Mouse (Mus musculus) testis, adult 2 months (tissue): Measurements from ENCODE around the gene Snap47. TPM values are rescaled to one million over a fixed set of nuclear protein-coding genes. Genes with fewer than 3 reads are reported as not detected.
A peak's percentile ranks its signal among the peaks of the same experiment; 100 is the strongest.

Experiments
- H3K27ac ChIP-seq: fragments of 200-500 bp; 2 replicates; pipeline ENCODE4 v1.5.1; 2012; ENCODE audit warnings: low read depth, low read length; ENCODE audit not compliant: control insufficient read depth, insufficient read depth
- H3K27me3 ChIP-seq: fragments of 200-500 bp; 2 replicates; pipeline ENCODE4 v1.6.1; 2012; ENCODE audit warnings: mild to moderate bottlenecking, low read length, moderate library complexity; ENCODE audit not compliant: control insufficient read depth, insufficient read depth
- H3K36me3 ChIP-seq: fragments of 200-500 bp; 2 replicates; pipeline ENCODE4 v1.6.1; 2012; ENCODE audit warnings: mild to moderate bottlenecking, low read length; ENCODE audit not compliant: control insufficient read depth, insufficient read depth
- H3K4me1 ChIP-seq: fragments of 200-500 bp; 2 replicates; pipeline ENCODE4 v1.6.1; 2012; ENCODE audit warnings: low read length; ENCODE audit not compliant: control insufficient read depth, insufficient read depth
- H3K4me3 ChIP-seq: fragments of 200-500 bp; 2 replicates; pipeline ENCODE4 v1.5.1; 2012; ENCODE audit warnings: low read depth, mild to moderate bottlenecking, low read length, moderate library complexity, mixed read lengths; ENCODE audit not compliant: control insufficient read depth
- CTCF ChIP-seq: fragments of 200-500 bp; IDR thresholded peaks from 2 replicates; pipeline ENCODE4 v1.5.1; 2012; ENCODE audit warnings: low read depth, mild to moderate bottlenecking, inconsistent platforms, low read length, moderate library complexity; ENCODE audit not compliant: control insufficient read depth, insufficient read depth, insufficient replicate concordance
- POLR2A ChIP-seq: fragments of 200-500 bp; IDR thresholded peaks from 2 replicates; pipeline ENCODE4 v1.6.1; 2012; ENCODE audit warnings: low read depth, mild to moderate bottlenecking, inconsistent platforms, low read length, moderate library complexity; ENCODE audit not compliant: control insufficient read depth
- polyA plus RNA-seq: library from polyadenylated mRNA; depleted of rRNA; stranded (reverse); fragments of >200 nt; gene quantifications from 2 replicates; pipeline ENCODE4 v1.2.3, GENCODE M21; 2012

Snap47 gene
- polyA plus RNA-seq, 1 experiment = 22.6 TPM

DNA sequence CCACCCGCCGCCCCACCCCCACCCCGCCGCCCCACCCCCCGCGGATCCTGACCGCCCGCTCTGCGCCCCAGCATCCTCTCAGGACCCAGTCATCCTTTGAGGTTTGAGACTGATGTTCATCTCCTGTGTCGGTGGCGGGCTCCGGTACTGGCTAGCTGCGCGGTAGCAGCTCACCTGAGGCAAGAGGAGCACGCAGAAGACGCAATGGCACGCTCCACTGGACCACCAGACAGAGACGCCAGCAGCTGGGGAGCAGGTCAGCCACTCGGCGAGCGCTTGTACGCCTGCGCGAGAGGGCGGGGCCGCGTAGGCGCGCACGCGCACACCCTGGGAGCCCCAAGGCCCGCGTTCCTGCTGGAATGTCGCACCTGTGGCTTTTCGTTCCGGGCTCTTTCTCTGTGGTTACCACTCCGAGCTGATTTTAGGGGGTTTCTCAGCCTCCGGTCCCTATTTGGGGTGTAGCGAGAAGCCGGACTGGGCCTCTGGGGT lies 1.2 kb downstream of the Snap47 start, which contains the start of gene Jmjd4:
TSS of gene Jmjd4 (plus strand) at position 305 of the 489 bp plus-strand sequence.
- Histone ChIP-seq H3K27me3 (no peaks in the 10 kb centered on the region), H3K4me1 (peaks cover 10% of the 10 kb centered on the region), H3K4me3 (peak within 1 kb of the TSS; percentile 95), H3K36me3 (no peaks in the 10 kb centered on the region), H3K27ac (peak within 1 kb of the TSS; percentile 87)
- TF ChIP-seq CTCF (no peak), POLR2A (peak; percentile 66)

DNA sequence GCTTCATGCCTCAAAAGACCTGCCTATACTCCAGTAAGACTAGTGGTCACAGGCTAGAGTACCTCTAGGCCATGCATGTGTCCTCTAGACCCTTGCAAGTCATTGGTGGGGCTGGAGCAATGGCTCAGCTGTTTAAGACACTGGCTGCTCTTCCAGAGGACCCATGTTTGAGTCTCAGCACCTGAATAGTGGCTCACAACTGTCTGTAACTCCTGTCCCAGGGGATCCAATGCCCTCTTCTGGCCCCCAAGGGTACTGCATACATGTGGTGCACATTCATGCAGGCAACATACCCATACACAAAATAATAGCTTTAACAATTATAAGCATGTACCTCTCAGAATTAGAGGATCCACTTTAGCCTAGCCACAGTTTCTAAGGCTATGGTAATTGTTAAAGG lies 7.9 kb downstream of the Snap47 start:
- no peaks in the 10 kb centered on the region for H3K36me3 ChIP-seq
- no peak overlapping the region for H3K4me3 ChIP-seq

DNA sequence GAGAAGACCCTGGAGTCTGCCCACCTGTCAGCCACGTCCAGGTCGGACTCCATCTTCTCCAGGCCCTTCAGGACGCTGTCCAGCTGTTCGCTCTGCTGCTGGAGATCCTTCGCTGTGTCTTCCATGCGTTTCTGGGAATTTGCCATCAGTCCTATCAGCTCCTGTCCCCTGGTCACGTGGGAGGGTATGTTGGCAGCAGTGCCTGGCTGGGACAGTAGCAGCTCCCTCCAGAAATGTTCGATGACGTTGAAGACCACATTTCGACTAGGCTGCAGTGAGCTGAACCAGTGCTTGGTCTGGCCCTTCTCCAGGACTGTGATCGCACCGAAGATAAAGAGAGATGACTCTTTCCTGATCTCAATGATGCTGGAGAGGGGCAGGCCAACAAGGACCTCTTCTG lies 13.0 kb downstream of the Snap47 start:
- no peaks in the 10 kb centered on the region for H3K36me3 ChIP-seq
- no peak for TF ChIP-seq CTCF
- TF ChIP-seq POLR2A = 0 out of 2 replicates have a peak, but pooled peaks have one; percentile 13
- no peaks in the 10 kb centered on the region for H3K4me1 ChIP-seq
- H3K27ac ChIP-seq = no peak overlapping the region
- H3K4me3 ChIP-seq = no peak overlapping the region
- no peaks in the 10 kb centered on the region for H3K27me3 ChIP-seq

More for the DNA sequence above, 7.9 kb downstream of the Snap47 start:
- no peaks in the 10 kb centered on the region for H3K27me3 ChIP-seq
- TF ChIP-seq POLR2A (no peak), CTCF (peak; percentile 13; the same call in 1 of the 2 replicates)
- no peak overlapping the region for H3K27ac ChIP-seq
- no peaks in the 10 kb centered on the region for H3K4me1 ChIP-seq

GRCm38 (mm10) chr11:59432261-59432660 lies 18.7 kb downstream of the Snap47 start:
- H3K27me3 ChIP-seq = no peaks in the 10 kb centered on the region
- TF ChIP-seq POLR2A = no peak
- TF ChIP-seq CTCF = no peak
- H3K4me3 ChIP-seq = no peak overlapping the region
- H3K27ac ChIP-seq = peak overlapping the region; percentile 46; the same call in 1 of the 2 replicates
- no peaks in the 10 kb centered on the region for H3K36me3 ChIP-seq
- no peaks in the 10 kb centered on the region for H3K4me1 ChIP-seq

DNA sequence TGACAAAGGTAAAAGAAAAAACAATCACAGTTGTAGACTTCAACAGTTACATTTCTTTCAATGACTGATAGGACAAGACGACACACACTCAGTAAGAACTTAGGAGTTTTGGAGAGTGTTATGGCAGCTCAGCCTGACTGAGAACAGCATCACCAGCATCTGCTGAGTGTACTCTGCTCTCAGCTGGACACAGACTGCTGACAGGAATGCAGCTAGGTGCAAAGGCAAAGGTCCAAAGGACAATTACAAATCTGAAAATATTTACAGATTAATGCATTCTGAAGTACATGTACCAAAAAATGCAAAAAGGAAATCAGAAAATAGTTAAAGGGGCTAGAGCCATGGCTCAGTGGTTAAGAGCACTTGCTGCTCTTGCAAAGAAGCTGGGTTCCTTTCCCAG lies 21.0 kb downstream of the Snap47 start:
- H3K36me3 ChIP-seq = no peaks in the 10 kb centered on the region
- TF ChIP-seq POLR2A = no peak
- no peak for TF ChIP-seq CTCF
- no peaks in the 10 kb centered on the region for H3K27me3 ChIP-seq
- no peak overlapping the region for H3K27ac ChIP-seq
- H3K4me3 ChIP-seq = no peak overlapping the region
- H3K4me1 ChIP-seq = no peaks in the 10 kb centered on the region

DNA sequence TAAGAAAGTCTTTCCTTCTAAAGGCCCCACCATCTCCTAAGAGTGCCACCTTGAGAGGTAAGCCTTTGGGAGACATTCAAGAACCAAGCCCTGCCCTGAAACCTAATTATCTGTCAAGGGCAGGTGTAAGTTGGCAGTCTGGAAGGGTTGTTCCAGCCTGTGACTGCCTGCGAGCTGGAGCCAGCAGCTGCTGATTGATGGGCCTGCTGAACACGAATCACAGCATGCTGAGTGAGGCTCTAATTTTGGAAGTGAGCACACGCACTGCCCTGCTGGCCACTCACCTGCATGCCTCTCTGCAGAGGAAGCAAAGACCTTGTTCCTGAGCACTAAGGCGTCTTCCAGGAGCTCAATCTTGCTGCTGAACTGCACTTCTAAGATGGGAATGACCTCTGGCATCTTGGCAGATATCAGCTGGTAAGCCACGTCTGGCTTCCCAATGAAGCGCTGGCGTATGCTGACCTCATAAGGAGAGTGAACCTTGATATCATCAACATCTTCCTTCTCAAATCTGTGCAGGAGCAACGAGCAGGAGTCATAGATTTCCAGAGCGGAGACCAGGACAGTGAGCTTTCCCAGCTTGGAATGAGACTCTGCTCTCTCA lies 22.8 kb downstream of the Snap47 start:
- H3K36me3 ChIP-seq = no peaks in the 10 kb centered on the region
- H3K4me1 ChIP-seq = no peaks in the 10 kb centered on the region
- H3K27ac ChIP-seq = no peak overlapping the region
- no peaks in the 10 kb centered on the region for H3K27me3 ChIP-seq
- H3K4me3 ChIP-seq = no peak overlapping the region
- TF ChIP-seq CTCF (no peak), POLR2A (no peak)

GRCm38 (mm10) chr11:59425671-59426101 lies 25.3 kb downstream of the Snap47 start:
- Histone ChIP-seq H3K36me3 (no peaks in the 10 kb centered on the region), H3K4me3 (no peak overlapping the region), H3K4me1 (no peaks in the 10 kb centered on the region), H3K27me3 (no peaks in the 10 kb centered on the region), H3K27ac (no peak overlapping the region)
- TF ChIP-seq CTCF (no peak), POLR2A (no peak)
